In the genomic region with DNA sequence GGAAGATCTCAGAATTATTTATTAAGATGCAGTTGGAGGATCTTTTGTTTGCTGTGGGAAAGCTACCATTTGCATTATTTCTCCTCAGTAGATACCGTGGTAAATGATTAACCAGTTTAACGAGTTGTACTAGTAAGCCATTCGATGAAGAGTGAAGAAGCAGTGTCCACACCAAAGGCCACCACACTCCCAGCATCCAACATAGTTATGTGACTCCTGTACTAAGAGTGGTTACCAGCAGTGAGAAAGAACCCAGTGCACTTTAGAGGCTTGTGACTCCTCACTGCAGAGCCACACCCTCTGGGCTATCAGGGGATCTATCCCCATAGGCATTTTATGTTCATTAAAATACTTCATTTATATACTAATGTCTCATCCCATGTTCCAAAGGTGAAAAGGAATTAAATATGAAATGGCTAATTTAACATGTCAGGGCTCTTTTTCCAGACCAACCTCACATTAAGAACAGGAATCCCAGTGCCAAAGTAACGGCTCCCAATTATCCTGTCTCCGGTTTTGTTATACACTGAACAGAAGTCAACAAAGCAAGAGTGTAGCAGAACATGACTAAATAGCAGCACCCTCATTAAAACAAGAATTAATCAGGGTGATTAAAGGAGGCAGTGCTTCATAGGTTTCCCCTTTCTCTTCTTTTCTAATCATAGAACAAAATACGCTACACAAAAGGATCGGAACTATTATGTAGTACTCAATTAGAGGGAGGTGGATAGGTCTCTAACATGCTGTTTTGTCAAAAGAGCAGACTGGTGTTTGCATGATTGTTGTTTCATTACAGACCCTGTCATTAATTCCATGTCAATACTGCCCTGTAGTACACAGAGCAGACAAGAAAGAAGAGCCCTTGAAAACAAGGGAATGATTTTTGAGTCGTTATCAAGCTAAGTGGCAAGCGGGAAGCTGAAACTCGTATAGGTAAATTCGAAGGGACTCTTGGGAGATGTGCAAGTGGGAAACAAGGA, we compare ENCODE assay signal across 16 mouse cellular contexts.
A peak's percentile ranks its signal among the peaks of the same experiment; 100 is the strongest.
DNase-seq lines count a peak whose midpoint lies in the region; ATAC-seq and TF ChIP-seq lines count a peak whose summit lies in the region.
"Had no signal": no experiment of that assay in that cellular context is flagged by ENCODE, and none has a peak within 500 bp of the region (broad histone marks: within the 10 kb centered on the region; RNA-seq: fewer than 3 reads in every experiment).

No protein-coding gene starts in this region.

- no peak for TF ChIP-seq POLR2A in olfactory bulb, adult 2 months (IDR thresholded peaks at IDR 0.05; ENCODE audit: insufficient read depth, low read depth, low read length)

- TF ChIP-seq CTCF in olfactory bulb, adult 2 months (IDR thresholded peaks at IDR 0.05; ENCODE audit: insufficient read depth, low read depth, low read length) = no peak

- no peaks in the 10 kb centered on the region for H3K27me3 ChIP-seq in hindbrain, embryonic 14.5 days (ENCODE audit: control insufficient read depth, insufficient read depth, low read length)
- H3K27me3 ChIP-seq in hindbrain, embryonic 10.5 days (ENCODE audit: insufficient read depth, poor library complexity, severe bottlenecking) = no peaks in the 10 kb centered on the region
- H3K27me3 ChIP-seq in midbrain, embryonic 14.5 days (ENCODE audit: control insufficient read depth, insufficient read depth, low read length) = no peaks in the 10 kb centered on the region
- H3K27me3 ChIP-seq in midbrain, embryonic 11.5 days (ENCODE audit: control insufficient read depth, insufficient read depth, low read length) = no peaks in the 10 kb centered on the region
- no peaks in the 10 kb centered on the region for H3K27me3 ChIP-seq in forebrain, embryonic 15.5 days
- H3K27me3 ChIP-seq: lung, embryonic 15.5 days; Patski had no signal

- WGBS in hindbrain, embryonic 14.5 days = 56% methylated on average over 11 of the region's 11 CpGs
- 91% methylated on average over 11 of the region's 11 CpGs for WGBS in hindbrain, embryonic 10.5 days
- WGBS in midbrain, embryonic 14.5 days = 73% methylated on average over 11 of the region's 11 CpGs
- WGBS in midbrain, embryonic 11.5 days = 82% methylated on average over 11 of the region's 11 CpGs
- WGBS in forebrain, embryonic 15.5 days = 17% methylated on average over 11 of the region's 11 CpGs
- WGBS in olfactory bulb, adult 2 months = 33% methylated on average over 11 of the region's 11 CpGs

- H3K9ac ChIP-seq in hindbrain, embryonic 14.5 days = no peak overlapping the region
- H3K9ac ChIP-seq in midbrain, embryonic 14.5 days (replicated peaks; ENCODE audit: low read length) = no peak overlapping the region
- H3K9ac ChIP-seq in midbrain, embryonic 11.5 days (ENCODE audit: low read length) = no peak overlapping the region
- H3K9ac ChIP-seq in forebrain, embryonic 15.5 days (replicated peaks) = no peak overlapping the region
- H3K9ac ChIP-seq: lung, embryonic 15.5 days had no signal

- no peak overlapping the region for H3K4me2 ChIP-seq in hindbrain, embryonic 14.5 days (replicated peaks)
- no peak overlapping the region for H3K4me2 ChIP-seq in midbrain, embryonic 14.5 days (ENCODE audit: low read length)
- H3K4me2 ChIP-seq in midbrain, embryonic 11.5 days = no peak overlapping the region
- no peak overlapping the region for H3K4me2 ChIP-seq in forebrain, embryonic 15.5 days (replicated peaks)
- H3K4me2 ChIP-seq: lung, embryonic 15.5 days had no signal

- H3K27ac ChIP-seq in hindbrain, embryonic 14.5 days = peak overlapping the region; percentile 46; the same call in 1 of the 2 replicates
- no peak overlapping the region for H3K27ac ChIP-seq in hindbrain, embryonic 10.5 days
- H3K27ac ChIP-seq in midbrain, embryonic 14.5 days (replicated peaks; ENCODE audit: low read depth, low read length) = no peak overlapping the region
- H3K27ac ChIP-seq in midbrain, embryonic 11.5 days (ENCODE audit: low read depth, low read length) = no peak overlapping the region
- H3K27ac ChIP-seq in forebrain, embryonic 15.5 days (replicated peaks) = peak overlapping the region; percentile 2; the same call in 1 of the 2 replicates
- H3K27ac ChIP-seq in olfactory bulb, adult 2 months (ENCODE audit: insufficient read depth, low read depth, low read length) = 0 out of 2 replicates have a peak overlapping the region, but pooled peaks have one; percentile 12
- H3K27ac ChIP-seq: heart, adult 2 months; lung, embryonic 15.5 days had no signal

- H3K4me3 ChIP-seq in hindbrain, embryonic 14.5 days (replicated peaks; ENCODE audit: low read length) = no peak overlapping the region
- no peak overlapping the region for H3K4me3 ChIP-seq in hindbrain, embryonic 10.5 days
- H3K4me3 ChIP-seq in midbrain, embryonic 14.5 days (replicated peaks; ENCODE audit: low read depth, low read length) = no peak overlapping the region
- no peak overlapping the region for H3K4me3 ChIP-seq in midbrain, embryonic 11.5 days (ENCODE audit: low read depth, low read length)
- H3K4me3 ChIP-seq in forebrain, embryonic 15.5 days = no peak overlapping the region
- H3K4me3 ChIP-seq in olfactory bulb, adult 2 months (ENCODE audit: insufficient read depth, low read depth, low read length) = no peak overlapping the region
- H3K4me3 ChIP-seq: erythroblast, embryonic 14.5 days; heart, adult 2 months; lung, embryonic 15.5 days had no signal

- H3K9me3 ChIP-seq in hindbrain, embryonic 14.5 days (ENCODE audit: control insufficient read depth, low read length) = no peaks in the 10 kb centered on the region
- no peaks in the 10 kb centered on the region for H3K9me3 ChIP-seq in hindbrain, embryonic 10.5 days
- no peaks in the 10 kb centered on the region for H3K9me3 ChIP-seq in midbrain, embryonic 14.5 days (ENCODE audit: control insufficient read depth, low read length)
- no peaks in the 10 kb centered on the region for H3K9me3 ChIP-seq in midbrain, embryonic 11.5 days (ENCODE audit: control insufficient read depth, low read length)
- no peaks in the 10 kb centered on the region for H3K9me3 ChIP-seq in forebrain, embryonic 15.5 days
- H3K9me3 ChIP-seq: lung, embryonic 15.5 days had no signal

- no peak for DNase-seq in hindbrain, embryonic 14.5 days (ENCODE audit: low spot score)
- no peak for DNase-seq in hindbrain, embryonic 10.5 days (ENCODE audit: low spot score)
- DNase-seq in midbrain, embryonic 14.5 days = peak; percentile 13
- DNase-seq in midbrain, embryonic 11.5 days (ENCODE audit: low spot score, missing footprints) = no peak
- no peak for DNase-seq in urinary bladder, postnatal 14 days (ENCODE audit: low spot score)
- DNase-seq in adipocyte (ENCODE audit: low spot score) = no peak
- DNase-seq: cerebellum, adult 11 months; cerebellum, postnatal 25 days; heart, adult 2 months; layer of hippocampus, postnatal 36 days; right cerebral cortex, postnatal 4 days had no signal

- peaks cover 7% of the 10 kb centered on the region; the same call in 1 of the 2 replicates for H3K4me1 ChIP-seq in hindbrain, embryonic 14.5 days (replicated peaks; ENCODE audit: control insufficient read depth, insufficient read depth, low read length)
- H3K4me1 ChIP-seq in hindbrain, embryonic 10.5 days (replicated peaks) = peaks cover 2% of the 10 kb centered on the region; the same call in 1 of the 2 replicates
- peaks cover 3% of the 10 kb centered on the region; the same call in 1 of the 2 replicates for H3K4me1 ChIP-seq in midbrain, embryonic 14.5 days (ENCODE audit: control insufficient read depth, insufficient read depth, low read length)
- no peaks in the 10 kb centered on the region for H3K4me1 ChIP-seq in midbrain, embryonic 11.5 days (ENCODE audit: control insufficient read depth, insufficient read depth, low read length)
- H3K4me1 ChIP-seq in forebrain, embryonic 15.5 days = peaks cover 8% of the 10 kb centered on the region
- peaks cover 4% of the 10 kb centered on the region; the same call in 1 of the 2 replicates for H3K4me1 ChIP-seq in olfactory bulb, adult 2 months (ENCODE audit: control insufficient read depth, insufficient read depth, low read length)
- H3K4me1 ChIP-seq: lung, embryonic 15.5 days had no signal

- no peak for ATAC-seq in hindbrain, embryonic 14.5 days (ENCODE audit: low FRiP score)
- no peak for ATAC-seq in midbrain, embryonic 14.5 days (ENCODE audit: low FRiP score, low TSS enrichment)
- no peak for ATAC-seq in midbrain, embryonic 11.5 days (ENCODE audit: low FRiP score)
- ATAC-seq in forebrain, embryonic 15.5 days (replicated peaks) = peak; percentile 78; the same call in 1 of the 2 replicates

- peaks cover 11% of the 10 kb centered on the region for H3K36me3 ChIP-seq in hindbrain, embryonic 14.5 days (replicated peaks; ENCODE audit: control insufficient read depth, insufficient read depth)
- H3K36me3 ChIP-seq in hindbrain, embryonic 10.5 days = peaks cover 27% of the 10 kb centered on the region; the same call in 1 of the 2 replicates
- H3K36me3 ChIP-seq in midbrain, embryonic 14.5 days (ENCODE audit: control insufficient read depth, insufficient read depth, low read length) = peaks cover 13% of the 10 kb centered on the region
- no peaks in the 10 kb centered on the region for H3K36me3 ChIP-seq in midbrain, embryonic 11.5 days (ENCODE audit: control insufficient read depth, insufficient read depth, low read length)
- H3K36me3 ChIP-seq in forebrain, embryonic 15.5 days = 0 out of 2 replicates have a peak, but pooled peaks cover 5% of the 10 kb centered on the region

Comparison
In these comparisons a context has a peak if more than half of its experiments do, and no peak if none do; other contexts are left out.
1. H3K27ac ChIP-seq: peak in hindbrain, embryonic 14.5 days (single experiment), forebrain, embryonic 15.5 days (single experiment) and olfactory bulb, adult 2 months (single experiment); none in hindbrain, embryonic 10.5 days (single experiment), midbrain, embryonic 14.5 days (single experiment) and midbrain, embryonic 11.5 days (single experiment).